Mouse (Mus musculus) cerebellum, adult 11 months (tissue): ENCODE measurements around the gene Thrsp.
A peak's percentile ranks its signal among the peaks of the same experiment; 100 is the strongest.
"Not testable (repeated sequence)": the region's sequence is repeated elsewhere in the genome, so short reads cannot be mapped to it uniquely, and the experiment has no call there.

Experiments
- DNase-seq: peaks from one replicate; pipeline ENCODE4 v3.0.0; 2022

Thrsp gene

DNA sequence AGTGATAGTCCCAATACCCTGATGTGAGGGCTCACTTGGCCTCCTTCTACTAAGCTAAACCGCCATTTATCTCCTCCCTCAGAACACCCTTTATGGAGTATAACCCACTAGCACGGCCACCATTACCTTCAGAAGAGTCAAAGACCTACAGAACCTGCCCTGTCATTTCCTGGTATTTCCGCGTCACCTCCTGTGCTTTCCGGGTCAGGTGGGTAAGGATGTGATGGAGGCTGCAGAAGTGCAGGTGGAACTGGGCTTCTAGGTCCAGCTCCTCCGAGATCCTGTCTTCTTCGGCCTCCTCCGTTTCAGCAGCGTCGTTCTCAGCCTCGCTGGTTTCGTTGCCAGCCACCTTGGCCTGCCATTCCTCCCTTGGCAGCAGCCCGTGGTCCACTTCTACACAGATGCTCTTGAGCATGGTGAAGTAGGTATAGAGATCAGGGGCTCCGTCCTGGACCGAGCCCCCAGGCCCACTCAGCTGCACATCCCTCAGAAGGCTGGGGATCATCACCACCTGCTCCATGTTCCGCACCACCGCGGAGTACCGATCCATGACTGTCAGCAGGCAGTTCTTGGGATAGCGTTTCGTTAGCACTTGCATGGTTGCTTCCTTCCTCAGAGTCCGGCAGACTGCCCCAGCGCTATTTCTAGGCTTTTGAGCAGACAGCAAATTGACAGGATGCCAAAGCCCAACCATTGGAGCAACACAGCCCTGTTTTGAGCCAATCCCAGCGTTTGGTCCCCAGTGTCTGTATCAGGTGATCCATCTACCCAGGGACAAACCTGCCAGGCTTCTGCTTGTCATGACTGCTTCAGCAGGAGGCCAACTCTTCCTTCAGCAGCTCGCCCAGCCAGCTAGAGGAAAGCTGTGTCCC is at the start of gene Thrsp:
Thrsp (minus strand) TSS at position 825 of the 872 bp plus-strand sequence.
- DNase-seq, result peak; percentile 94

GRCm38 (mm10) chr7:97455577-97455976 is 38.0 kb upstream of the Thrsp start:
- no peak for DNase-seq

DNA sequence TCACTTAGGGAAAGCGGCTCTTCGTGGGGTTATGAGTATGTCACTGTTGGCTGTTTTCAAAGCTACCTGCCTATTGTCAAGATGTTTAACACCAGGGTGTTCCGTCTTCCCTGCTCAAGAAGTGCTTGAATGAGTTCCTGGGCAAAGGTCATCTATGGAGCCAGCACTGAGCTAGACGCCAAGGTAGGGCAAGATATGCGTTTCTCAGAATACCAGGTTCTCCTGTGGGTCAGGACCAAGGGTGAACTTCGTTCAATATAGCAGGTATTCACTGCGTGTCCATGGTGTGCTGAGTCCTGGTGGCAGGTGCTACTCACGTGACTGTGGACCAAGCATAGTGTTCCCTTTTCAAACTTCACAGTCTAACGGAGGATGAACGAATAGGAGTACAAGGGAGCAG is 37.3 kb upstream of the Thrsp start:
- no peak for DNase-seq

- DNase-seq, result no peak
Observed at GRCm38 (mm10) chr7:97453141-97453921, 35.8 kb upstream of the Thrsp start.

DNA sequence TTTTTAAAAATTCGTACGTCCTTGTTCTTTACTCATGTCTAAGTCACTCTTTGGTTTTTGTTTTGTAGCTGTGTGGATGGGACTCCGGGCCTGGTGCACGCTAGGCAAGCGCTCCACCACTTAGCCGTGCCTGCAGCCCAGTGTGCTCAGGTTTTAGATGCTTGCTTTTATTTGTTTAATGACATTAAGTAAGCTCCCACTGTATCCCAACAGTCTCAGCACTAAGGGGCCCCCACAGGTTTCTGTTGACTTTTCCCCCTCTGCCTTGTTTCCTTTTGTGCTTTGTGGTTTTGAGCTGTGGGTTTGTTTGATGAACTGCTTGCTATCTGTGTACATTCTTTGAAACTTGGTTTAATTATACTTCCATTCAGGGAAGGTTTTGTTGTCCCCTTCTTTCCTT is 34.7 kb upstream of the Thrsp start:
- DNase-seq, result no peak

- not testable (repeated sequence) for DNase-seq
Observed at GRCm38 (mm10) chr7:97451023-97451422, 33.5 kb upstream of the Thrsp start, which contains the start of gene Kctd14. Gene Kctd14, plus strand, starts transcription at chr7:97451323.

- no peak for DNase-seq
Observed at GRCm38 (mm10) chr7:97447050-97447531, 29.6 kb upstream of the Thrsp start.

DNA sequence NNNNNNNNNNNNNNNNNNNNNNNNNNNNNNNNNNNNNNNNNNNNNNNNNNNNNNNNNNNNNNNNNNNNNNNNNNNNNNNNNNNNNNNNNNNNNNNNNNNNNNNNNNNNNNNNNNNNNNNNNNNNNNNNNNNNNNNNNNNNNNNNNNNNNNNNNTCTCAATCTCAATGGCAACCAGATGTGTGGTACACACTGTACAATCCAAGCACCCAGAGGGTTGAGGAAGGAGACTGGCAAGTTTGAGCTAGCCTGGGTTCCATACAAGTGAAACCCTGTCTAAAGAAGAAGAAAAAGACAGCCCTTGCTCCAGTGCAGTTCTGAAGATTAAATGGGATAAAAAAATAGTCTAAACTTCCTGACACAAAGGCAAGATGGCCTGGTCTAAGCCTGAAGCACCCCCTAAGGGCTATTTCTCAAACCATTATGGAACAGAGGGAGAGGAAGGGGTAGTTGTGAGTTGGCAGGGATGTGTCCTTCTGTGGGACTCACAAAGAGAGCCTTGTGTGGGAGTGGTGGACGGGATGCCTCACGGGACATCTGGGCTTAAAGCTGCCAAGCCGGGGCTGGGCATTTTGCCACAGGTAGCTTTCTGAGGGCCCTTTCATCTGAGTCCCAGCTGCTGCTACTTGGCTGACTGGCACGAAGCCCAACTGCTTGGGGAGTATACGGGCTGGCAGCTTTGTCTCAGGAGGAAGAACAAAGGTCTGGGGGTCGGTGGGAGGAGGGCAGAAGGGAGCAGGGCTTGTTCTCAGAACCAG is 28.8 kb upstream of the Thrsp start:
- peak; percentile 75 for DNase-seq

GRCm38 (mm10) chr7:97438986-97439385 is 21.5 kb upstream of the Thrsp start:
- DNase-seq, result no peak

DNA sequence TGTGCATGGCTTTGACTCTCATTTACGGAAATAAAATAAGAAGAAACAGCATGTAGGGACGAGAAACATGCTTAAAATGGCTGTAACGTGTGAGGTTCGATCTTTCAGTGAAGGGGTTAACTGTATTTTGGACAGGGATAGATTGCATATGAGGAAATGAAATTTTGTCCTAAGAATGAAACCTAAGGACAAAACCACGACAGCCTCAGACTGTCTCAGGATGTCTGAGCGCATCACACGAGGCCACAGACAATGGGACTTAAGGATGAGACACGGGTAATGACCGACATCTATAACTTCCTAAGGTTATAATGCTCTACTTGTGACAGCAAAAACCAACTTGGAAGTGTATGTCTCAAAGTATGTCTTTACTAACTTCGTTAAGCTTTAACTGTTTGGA is 17.0 kb upstream of the Thrsp start:
- no peak for DNase-seq

DNA sequence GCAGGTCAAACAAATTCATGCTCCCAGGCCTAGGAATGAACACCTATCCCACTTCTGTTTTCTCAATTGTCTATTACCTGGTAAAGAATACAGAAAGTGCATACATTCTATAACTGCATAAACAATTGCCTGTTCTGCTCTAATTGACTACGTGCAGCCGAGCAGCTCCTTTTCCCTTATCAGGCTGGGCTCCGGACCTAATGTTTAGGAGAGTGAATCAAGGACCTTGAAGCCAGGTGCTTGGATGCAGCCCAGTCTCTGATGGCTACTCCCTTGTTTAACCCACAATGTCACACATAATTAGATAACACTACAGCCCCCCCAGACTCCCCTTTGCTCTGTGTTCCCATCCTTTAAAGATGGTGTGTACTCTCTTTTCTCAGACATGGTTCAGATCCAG is 16.0 kb upstream of the Thrsp start:
- DNase-seq, result not testable (repeated sequence)

- no peak for DNase-seq
Observed at GRCm38 (mm10) chr7:97429705-97430104, 12.2 kb upstream of the Thrsp start.

DNA sequence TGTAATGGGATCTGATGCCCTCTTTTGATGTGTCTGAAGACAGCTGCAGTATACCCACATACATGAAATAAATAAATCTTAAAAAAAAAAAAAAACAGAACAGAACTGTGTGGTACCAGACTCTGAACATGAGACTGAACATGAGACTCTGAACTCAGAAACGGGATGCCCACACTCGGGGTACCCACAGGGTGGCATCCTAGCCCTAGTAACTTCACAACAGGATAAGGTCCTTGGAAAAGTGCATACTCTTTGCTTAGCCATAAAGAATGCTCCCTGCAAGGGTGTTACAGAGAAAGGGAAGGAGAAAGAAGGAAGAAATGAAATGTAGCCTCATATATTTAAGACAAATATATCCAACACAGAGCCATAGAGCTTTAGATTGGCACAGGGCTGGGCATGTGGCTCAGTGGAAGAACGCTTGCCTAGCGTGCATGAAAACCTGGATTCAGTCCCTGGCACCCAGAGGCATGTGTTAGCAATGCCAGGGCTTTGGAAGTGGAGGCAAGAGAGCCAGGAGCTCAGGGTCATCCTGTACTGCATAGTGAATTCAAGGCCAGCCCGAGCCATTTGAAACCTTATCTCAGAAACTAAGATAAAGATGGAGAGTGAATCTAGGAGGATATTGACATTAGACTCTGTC is 10.4 kb upstream of the Thrsp start:
- DNase-seq, result peak; percentile 53

- no peak for DNase-seq
Observed at GRCm38 (mm10) chr7:97427296-97427695, 9.8 kb upstream of the Thrsp start.

DNA sequence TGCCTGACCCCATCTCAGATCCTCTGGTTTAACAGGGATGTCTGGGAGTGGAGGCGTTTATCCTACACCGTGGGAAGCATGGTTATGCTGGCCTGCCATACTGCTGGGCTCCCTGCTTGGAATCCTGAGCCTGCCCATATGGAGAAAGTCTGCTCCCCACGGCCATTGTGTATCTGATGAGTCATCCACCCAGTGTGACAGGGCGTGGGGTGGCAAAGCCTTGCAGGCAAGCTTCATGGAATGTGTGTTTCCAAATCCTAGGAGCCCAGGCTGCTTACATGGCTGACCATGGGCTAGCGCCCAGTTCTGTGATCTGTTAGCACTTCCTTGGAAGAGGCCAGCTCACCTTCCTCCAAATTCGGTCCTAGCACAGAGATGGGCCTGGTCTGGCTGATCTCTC is 9.0 kb upstream of the Thrsp start:
- no peak for DNase-seq

- peak; percentile 88 for DNase-seq
Observed at GRCm38 (mm10) chr7:97424621-97425245, 7.2 kb upstream of the Thrsp start.

- no peak for DNase-seq
Observed at GRCm38 (mm10) chr7:97423754-97424153, 6.2 kb upstream of the Thrsp start.

DNA sequence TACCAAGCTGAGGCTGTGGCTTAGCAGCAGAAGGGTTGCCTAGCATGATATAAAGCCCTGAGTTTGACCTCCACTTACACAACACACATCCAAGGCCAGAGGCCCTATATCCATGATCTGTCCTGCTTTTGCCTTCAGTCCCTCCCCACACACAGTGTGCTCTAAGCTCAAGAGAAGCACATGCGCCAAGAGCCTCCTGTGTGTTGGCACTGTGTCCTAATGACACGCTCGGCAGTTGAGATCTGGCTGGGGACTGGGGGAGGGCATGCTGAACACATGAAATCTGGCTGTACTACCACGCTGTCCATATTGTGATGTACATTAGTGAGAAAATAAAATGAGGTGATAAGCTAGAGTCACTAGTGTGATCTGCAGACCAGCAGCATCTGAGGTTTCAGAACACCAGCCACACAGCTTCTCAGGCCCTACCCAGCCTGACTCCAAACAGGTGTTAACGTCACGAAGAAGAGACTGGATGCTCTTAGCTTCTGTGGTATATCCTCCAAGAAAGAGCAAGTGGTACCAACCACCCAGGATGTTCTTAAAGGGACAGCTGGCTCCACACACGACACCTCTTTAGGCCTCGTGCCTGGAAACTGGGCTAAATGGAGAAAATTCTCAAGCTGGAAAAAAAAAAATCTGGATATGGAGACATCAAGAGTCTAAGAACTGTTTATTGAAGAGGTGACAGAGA is 3.6 kb upstream of the Thrsp start:
- peak; percentile 64 for DNase-seq

DNA sequence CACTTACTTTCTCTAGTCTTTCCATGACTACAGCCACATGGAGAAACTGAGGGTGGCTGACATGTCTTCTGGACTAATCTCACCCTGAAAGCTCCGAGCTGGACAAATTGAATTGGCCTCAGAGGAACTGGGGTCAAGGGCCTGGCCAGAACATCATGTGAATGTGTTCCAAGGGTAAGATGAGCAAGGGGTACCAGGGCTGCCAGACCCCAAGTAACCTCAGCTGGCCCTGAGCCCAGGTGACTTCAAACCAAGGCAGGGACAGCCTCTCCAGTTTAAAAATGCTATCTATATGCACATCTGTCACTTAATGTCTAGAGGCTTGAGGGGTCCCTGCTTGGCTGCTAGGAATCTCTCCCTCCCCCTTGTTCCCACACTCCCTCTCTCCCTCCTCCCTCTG is 2.9 kb upstream of the Thrsp start:
- DNase-seq, result no peak

- no peak for DNase-seq
Observed at GRCm38 (mm10) chr7:97419163-97419562, 1.6 kb upstream of the Thrsp start.

- DNase-seq, result peak; percentile 37
Observed at GRCm38 (mm10) chr7:97418717-97419116, 1.2 kb upstream of the Thrsp start.
